Mouse (Mus musculus) heart, postnatal 0 days (tissue): ENCODE measurements around the gene Spdye4b.

Experiments used
- CTCF ChIP-seq: IDR thresholded peaks from 2 replicates; pipeline ENCODE4 v1.5.1; 2016; ENCODE audit warnings: antibody characterized with exemption, control low read depth, low read depth
- EP300 ChIP-seq: IDR thresholded peaks from 2 replicates; pipeline ENCODE4 v1.6.1; 2016; ENCODE audit warnings: antibody characterized with exemption, low read depth

GRCm38 (mm10) chr5:143148661-143149060 is 32.2 kb upstream of the Spdye4b start:
- TF ChIP-seq CTCF (no peak), EP300 (no peak)
